Mouse (Mus musculus): ENCODE measurements around the gene Rassf3. TPM values are rescaled to one million over a fixed set of nuclear protein-coding genes. Genes with fewer than 3 reads are reported as not detected.

Gene Rassf3
- total RNA-seq, 2 experiments from 2014 or later, result 7.6 to 10.4 TPM

GRCm38 (mm10) chr10:121432041-121432634, 44.0 kb downstream of the Rassf3 start:
- DNase-seq (ENCODE audit: extremely low spot score in 1 of 2, low spot score in 1 of 2), result no peak

- no peak for DNase-seq (ENCODE audit: extremely low spot score in 1 of 2, low spot score in 1 of 2)
These were observed 45.2 kb downstream of the Rassf3 start for GRCm38 (mm10) chr10:121430764-121431540.

- no peak for DNase-seq (ENCODE audit: extremely low spot score in 1 of 2, low spot score in 1 of 2)
These were observed 46.0 kb downstream of the Rassf3 start for GRCm38 (mm10) chr10:121429981-121430682.

GRCm38 (mm10) chr10:121429581-121429980, 46.6 kb downstream of the Rassf3 start:
- no peak for DNase-seq (ENCODE audit: extremely low spot score in 1 of 2, low spot score in 1 of 2)

- no peak for DNase-seq (ENCODE audit: extremely low spot score in 1 of 2, low spot score in 1 of 2)
These were observed 47.1 kb downstream of the Rassf3 start for GRCm38 (mm10) chr10:121429089-121429488.

- DNase-seq (ENCODE audit: extremely low spot score in 1 of 2, low spot score in 1 of 2), result no peak
These were observed 48.0 kb downstream of the Rassf3 start for GRCm38 (mm10) chr10:121428011-121428711.

- no peak for DNase-seq (ENCODE audit: extremely low spot score in 1 of 2, low spot score in 1 of 2)
These were observed 49.0 kb downstream of the Rassf3 start for GRCm38 (mm10) chr10:121427136-121427535.

GRCm38 (mm10) chr10:121426458-121427070, 49.6 kb downstream of the Rassf3 start:
- no peak for DNase-seq (ENCODE audit: extremely low spot score in 1 of 2, low spot score in 1 of 2)

- no peak for DNase-seq (ENCODE audit: extremely low spot score in 1 of 2, low spot score in 1 of 2)
These were observed 50.6 kb downstream of the Rassf3 start for GRCm38 (mm10) chr10:121425506-121426025.

GRCm38 (mm10) chr10:121425079-121425478, 51.1 kb downstream of the Rassf3 start:
- DNase-seq (ENCODE audit: extremely low spot score in 1 of 2, low spot score in 1 of 2), result no peak

- DNase-seq (ENCODE audit: extremely low spot score in 1 of 2, low spot score in 1 of 2), result no peak
These were observed 51.7 kb downstream of the Rassf3 start for GRCm38 (mm10) chr10:121424455-121424854.

GRCm38 (mm10) chr10:121423541-121424349, 52.4 kb downstream of the Rassf3 start:
- DNase-seq (ENCODE audit: extremely low spot score in 1 of 2, low spot score in 1 of 2), result no peak

- no peak for DNase-seq (ENCODE audit: extremely low spot score in 1 of 2, low spot score in 1 of 2)
These were observed 53.9 kb downstream of the Rassf3 start for GRCm38 (mm10) chr10:121422294-121422693.

- DNase-seq (ENCODE audit: extremely low spot score in 1 of 2, low spot score in 1 of 2), result no peak
These were observed 54.4 kb downstream of the Rassf3 start for GRCm38 (mm10) chr10:121421657-121422290.

GRCm38 (mm10) chr10:121421023-121421422, 55.1 kb downstream of the Rassf3 start:
- no peak for DNase-seq (ENCODE audit: extremely low spot score in 1 of 2, low spot score in 1 of 2)

GRCm38 (mm10) chr10:121419640-121420470, 56.3 kb downstream of the Rassf3 start:
- no peak for DNase-seq (ENCODE audit: extremely low spot score in 1 of 2, low spot score in 1 of 2)

GRCm38 (mm10) chr10:121418835-121419234, 57.3 kb downstream of the Rassf3 start:
- DNase-seq (ENCODE audit: extremely low spot score in 1 of 2, low spot score in 1 of 2), result no peak

GRCm38 (mm10) chr10:121414127-121414526, 62.0 kb downstream of the Rassf3 start:
- no peak for DNase-seq (ENCODE audit: extremely low spot score in 1 of 2, low spot score in 1 of 2)
